Mouse (Mus musculus): ENCODE data around the gene Gm9964. TPM values are rescaled to one million over a fixed set of nuclear protein-coding genes. Genes with fewer than 3 reads are reported as not detected.

Gm9964 gene
- polyA plus RNA-seq, 1 experiment, result not detected

DNA sequence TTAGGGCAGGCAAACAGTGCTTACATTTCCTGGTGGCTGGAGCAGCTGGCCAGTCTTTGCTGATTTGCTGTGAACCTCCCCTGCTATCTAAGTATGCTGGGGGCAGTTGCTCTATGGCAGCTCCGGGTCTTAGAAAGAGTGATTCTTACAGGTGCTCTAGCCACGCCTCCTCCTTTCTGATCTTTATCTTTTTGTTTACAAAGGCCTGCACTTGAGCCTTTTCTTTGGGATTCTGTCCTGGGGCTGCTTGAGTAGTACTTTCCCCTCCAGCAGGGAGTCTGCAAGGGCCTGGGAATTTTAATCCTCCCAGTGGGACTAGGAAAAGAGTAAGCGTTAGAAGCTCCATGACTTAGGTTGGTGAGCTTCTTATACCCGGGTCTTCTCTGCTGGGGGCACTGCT lies 30.4 kb upstream of the Gm9964 start:
- no peak overlapping the region for H3K4me3 ChIP-seq (replicated peaks)
- no peak for TF ChIP-seq TAL1 (IDR thresholded peaks at IDR 0.05; ENCODE audit: low read length)
- no peak for TF ChIP-seq GATA1 (IDR thresholded peaks at IDR 0.05; ENCODE audit: low read length)
- H3K27me3 ChIP-seq (ENCODE audit: control insufficient read depth), result no peaks in the 10 kb centered on the region; the same call in 1 of the 2 replicates
- no peaks in the 10 kb centered on the region for H3K9me3 ChIP-seq (ENCODE audit: control insufficient read depth, low read length)
- H3K36me3 ChIP-seq (ENCODE audit: control insufficient read depth), result no peaks in the 10 kb centered on the region
- H3K4me1 ChIP-seq (ENCODE audit: control insufficient read depth), result no peaks in the 10 kb centered on the region

DNA sequence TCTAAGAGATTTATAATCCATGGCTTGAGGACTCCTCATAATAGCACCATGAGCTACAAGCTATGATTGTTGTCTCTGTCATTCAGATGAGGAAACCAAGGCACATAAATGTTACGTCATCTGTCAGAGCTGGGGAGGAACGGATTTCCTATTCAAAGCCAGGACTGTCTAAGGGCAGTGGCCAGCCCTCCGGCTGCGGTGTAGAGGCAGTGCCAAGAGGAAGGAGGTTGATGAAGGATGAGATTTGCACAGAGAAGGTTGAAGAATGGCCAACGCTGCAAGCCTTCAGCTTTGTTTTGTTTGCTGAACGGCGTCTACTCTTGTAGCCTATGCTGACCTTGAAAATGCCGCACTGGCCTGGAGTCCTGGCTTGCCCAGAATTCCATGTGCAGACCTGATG lies 29.0 kb upstream of the Gm9964 start:
- H3K27me3 ChIP-seq (ENCODE audit: control insufficient read depth), result no peaks in the 10 kb centered on the region
- H3K36me3 ChIP-seq (ENCODE audit: control insufficient read depth), result no peaks in the 10 kb centered on the region
- H3K4me1 ChIP-seq (ENCODE audit: control insufficient read depth), result no peaks in the 10 kb centered on the region
- H3K9me3 ChIP-seq (ENCODE audit: control insufficient read depth, low read length), result no peaks in the 10 kb centered on the region
- TF ChIP-seq TAL1 (IDR thresholded peaks at IDR 0.05; ENCODE audit: low read length), result no peak
- H3K4me3 ChIP-seq (replicated peaks), result no peak overlapping the region

DNA sequence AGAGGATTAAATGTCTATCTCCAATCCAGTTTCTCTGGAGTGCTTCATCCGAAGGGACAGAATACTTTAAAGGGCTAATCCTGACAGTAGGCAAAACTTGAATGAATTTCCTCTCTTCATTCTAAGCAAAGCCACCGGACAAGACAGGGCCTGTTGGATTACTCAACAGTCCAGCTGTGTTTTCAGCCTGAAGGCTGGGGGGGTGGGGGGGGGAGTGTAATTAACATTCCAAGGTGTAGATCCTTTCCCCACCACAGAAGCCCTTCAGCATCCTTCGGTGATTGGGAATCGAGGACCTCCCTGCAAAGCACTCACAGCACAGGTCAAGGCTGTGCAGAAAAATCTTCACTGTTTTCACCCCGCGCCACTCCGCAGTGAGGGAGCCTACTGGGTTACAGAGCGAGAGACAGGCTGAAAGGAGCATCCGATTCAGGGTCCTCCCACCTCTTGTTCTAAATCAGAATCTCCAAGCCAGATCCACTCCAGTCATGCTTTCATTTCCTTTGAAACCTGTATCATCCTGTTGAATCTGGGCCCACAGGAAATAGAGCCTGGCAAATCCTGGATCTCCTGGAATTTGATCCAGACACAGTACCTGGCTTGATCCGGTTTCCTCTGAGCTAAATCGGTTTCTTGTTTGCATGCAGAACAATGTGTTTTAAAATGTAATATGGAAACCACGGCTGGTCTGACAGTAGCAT lies 27.4 kb upstream of the Gm9964 start:
- Histone ChIP-seq H3K36me3 (ENCODE audit: control insufficient read depth) (no peaks in the 10 kb centered on the region), H3K9me3 (ENCODE audit: control insufficient read depth, low read length) (no peaks in the 10 kb centered on the region), H3K4me3 (replicated peaks) (no peak overlapping the region), H3K4me1 (ENCODE audit: control insufficient read depth) (no peaks in the 10 kb centered on the region), H3K27me3 (ENCODE audit: control insufficient read depth) (no peaks in the 10 kb centered on the region)
- TF ChIP-seq GATA1 (IDR thresholded peaks at IDR 0.05; ENCODE audit: low read length) (no peak), TAL1 (IDR thresholded peaks at IDR 0.05; ENCODE audit: low read length) (no peak)

DNA sequence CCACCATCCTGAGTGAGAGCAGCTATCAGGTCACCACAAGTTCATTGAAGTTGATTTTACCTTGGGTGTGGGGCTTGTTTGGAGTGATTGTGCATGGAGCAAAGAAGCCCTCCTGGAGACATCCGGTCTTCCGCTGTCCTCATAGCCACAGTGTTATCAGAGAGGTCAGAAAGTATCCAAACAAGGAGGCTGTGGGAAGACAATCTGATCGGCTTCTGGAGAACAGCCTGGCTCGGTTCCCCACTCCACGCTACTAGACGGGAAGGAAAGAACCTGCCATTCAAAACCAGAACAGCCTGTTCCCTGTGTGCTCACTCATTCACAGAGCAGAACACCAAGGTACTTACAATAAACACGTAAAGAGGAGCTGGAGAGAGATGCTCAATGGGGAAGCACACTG lies 23.1 kb upstream of the Gm9964 start:
- TF ChIP-seq TAL1 (IDR thresholded peaks at IDR 0.05; ENCODE audit: low read length), result no peak
- TF ChIP-seq GATA1 (IDR thresholded peaks at IDR 0.05; ENCODE audit: low read length), result no peak
- no peaks in the 10 kb centered on the region for H3K27me3 ChIP-seq (ENCODE audit: control insufficient read depth)
- H3K9me3 ChIP-seq (ENCODE audit: control insufficient read depth, low read length), result no peaks in the 10 kb centered on the region
- H3K36me3 ChIP-seq (ENCODE audit: control insufficient read depth), result no peaks in the 10 kb centered on the region
- no peak overlapping the region for H3K4me3 ChIP-seq (replicated peaks)
- H3K4me1 ChIP-seq (ENCODE audit: control insufficient read depth), result no peaks in the 10 kb centered on the region

DNA sequence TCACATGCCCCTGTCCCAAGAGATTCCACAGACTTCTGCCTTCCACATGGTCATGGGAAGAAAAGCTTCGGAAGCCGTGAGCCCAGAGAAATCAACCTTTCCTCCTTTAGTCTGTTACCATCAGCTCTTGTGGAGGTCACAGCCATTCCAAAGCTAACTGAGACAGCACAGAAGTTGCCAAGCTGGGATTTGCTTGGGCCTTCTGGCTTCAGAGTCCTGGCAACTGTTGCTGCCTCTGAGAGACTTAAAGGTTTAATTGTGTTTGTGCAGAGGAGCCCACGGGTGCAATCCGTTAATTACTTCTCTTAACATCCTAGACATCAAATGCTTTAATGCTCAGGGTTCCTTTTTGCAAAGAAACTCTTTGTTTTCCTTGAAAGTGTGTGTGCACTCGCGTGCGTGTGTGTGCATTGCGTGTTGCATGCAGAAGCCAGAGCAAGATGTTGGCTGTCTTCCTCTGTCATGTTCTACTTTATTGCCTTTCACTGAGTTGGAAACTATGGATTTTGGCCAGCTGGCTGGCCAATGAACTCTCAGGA lies 20.2 kb upstream of the Gm9964 start:
- Histone ChIP-seq H3K4me1 (ENCODE audit: control insufficient read depth) (no peaks in the 10 kb centered on the region), H3K4me3 (replicated peaks) (no peak overlapping the region), H3K9me3 (ENCODE audit: control insufficient read depth, low read length) (no peaks in the 10 kb centered on the region), H3K36me3 (ENCODE audit: control insufficient read depth) (no peaks in the 10 kb centered on the region), H3K27me3 (ENCODE audit: control insufficient read depth) (no peaks in the 10 kb centered on the region)
- TF ChIP-seq GATA1 (IDR thresholded peaks at IDR 0.05; ENCODE audit: low read length), result no peak
- TF ChIP-seq TAL1 (IDR thresholded peaks at IDR 0.05; ENCODE audit: low read length), result no peak

DNA sequence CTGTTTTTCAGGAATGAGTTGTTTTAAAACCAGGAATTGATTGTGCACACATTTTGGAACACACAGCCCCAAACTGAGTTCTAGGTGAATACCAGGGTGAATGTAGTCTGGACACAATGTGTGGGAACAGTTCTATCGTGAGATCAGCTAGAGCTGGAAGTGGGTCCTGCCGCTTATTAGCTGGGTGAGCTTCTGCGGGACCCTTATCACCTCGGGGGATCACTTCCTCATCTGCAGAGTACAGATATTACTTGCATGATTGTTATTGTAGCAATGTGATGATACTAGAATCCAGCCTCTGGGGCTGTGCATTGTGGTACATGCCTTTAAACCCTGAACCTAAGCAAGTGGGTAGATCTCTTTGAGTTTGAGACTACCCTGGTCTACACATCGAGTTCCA lies 13.8 kb upstream of the Gm9964 start:
- TF ChIP-seq TAL1 (IDR thresholded peaks at IDR 0.05; ENCODE audit: low read length) (no peak), GATA1 (IDR thresholded peaks at IDR 0.05; ENCODE audit: low read length) (no peak)
- peaks cover 11% of the 10 kb centered on the region for H3K27me3 ChIP-seq (ENCODE audit: control insufficient read depth)
- H3K9me3 ChIP-seq (ENCODE audit: control insufficient read depth, low read length), result no peaks in the 10 kb centered on the region
- no peaks in the 10 kb centered on the region for H3K36me3 ChIP-seq (ENCODE audit: control insufficient read depth)
- no peak overlapping the region for H3K4me3 ChIP-seq (replicated peaks)
- H3K4me1 ChIP-seq (ENCODE audit: control insufficient read depth), result no peaks in the 10 kb centered on the region; the same call in 1 of the 2 replicates

DNA sequence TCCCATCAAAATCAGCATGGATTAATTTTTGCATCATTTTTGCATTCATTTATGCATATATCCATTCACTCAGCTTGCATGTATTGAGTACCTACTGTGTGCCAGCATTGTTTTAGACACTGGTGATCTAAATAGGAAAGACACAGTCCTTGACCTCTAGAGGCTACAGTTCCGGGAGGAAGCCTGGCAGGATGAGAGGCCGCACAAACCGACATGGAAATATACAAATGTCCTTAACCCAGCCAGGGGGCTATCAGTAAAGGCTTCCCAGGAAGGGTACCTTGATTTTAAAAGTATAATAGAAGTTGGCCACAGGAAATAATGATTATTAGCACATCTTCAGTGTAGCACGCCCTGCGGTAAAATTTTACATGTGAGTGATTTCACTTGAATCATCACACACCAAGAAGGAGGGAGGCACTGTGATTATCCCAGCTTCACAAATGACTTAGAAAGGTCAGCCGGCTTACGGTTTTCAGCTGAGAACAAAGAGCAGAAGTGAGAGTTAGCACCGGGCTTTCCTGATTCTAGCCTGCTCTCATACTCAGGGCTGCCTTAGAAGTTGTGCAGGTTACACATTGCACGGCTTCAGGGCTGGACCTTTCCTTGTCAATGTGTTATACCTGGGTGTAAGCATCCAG lies 11.0 kb upstream of the Gm9964 start:
- peaks cover 11% of the 10 kb centered on the region for H3K27me3 ChIP-seq (ENCODE audit: control insufficient read depth)
- no peaks in the 10 kb centered on the region for H3K36me3 ChIP-seq (ENCODE audit: control insufficient read depth)
- no peak overlapping the region for H3K4me3 ChIP-seq (replicated peaks)
- H3K4me1 ChIP-seq (ENCODE audit: control insufficient read depth), result no peaks in the 10 kb centered on the region; the same call in 1 of the 2 replicates
- H3K9me3 ChIP-seq (ENCODE audit: control insufficient read depth, low read length), result no peaks in the 10 kb centered on the region
- no peak for TF ChIP-seq GATA1 (IDR thresholded peaks at IDR 0.05; ENCODE audit: low read length)
- no peak for TF ChIP-seq TAL1 (IDR thresholded peaks at IDR 0.05; ENCODE audit: low read length)

DNA sequence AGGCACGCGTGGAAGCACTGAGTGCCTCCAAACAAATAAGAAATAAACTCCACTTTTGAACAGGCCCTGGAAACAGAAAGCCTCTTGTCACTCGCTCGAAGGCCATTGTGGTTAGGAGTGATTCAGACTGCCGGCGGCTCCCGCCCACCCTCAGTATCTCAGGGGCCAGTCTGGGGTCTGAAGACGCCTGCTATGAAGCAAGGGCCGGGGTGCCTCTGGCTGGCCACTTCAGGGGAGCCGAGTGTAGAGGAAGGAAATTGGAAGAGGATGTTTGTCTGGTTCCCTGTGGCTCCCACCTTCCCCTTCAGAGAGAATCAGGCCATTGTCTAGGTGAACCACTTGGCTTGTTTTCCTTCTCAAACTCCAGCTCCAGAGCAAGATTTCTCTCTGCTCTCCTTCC lies 10.3 kb upstream of the Gm9964 start:
- H3K4me3 ChIP-seq (replicated peaks), result no peak overlapping the region
- TF ChIP-seq GATA1 (IDR thresholded peaks at IDR 0.05; ENCODE audit: low read length) (no peak), TAL1 (IDR thresholded peaks at IDR 0.05; ENCODE audit: low read length) (no peak)
- H3K4me1 ChIP-seq (ENCODE audit: control insufficient read depth), result no peaks in the 10 kb centered on the region; the same call in 1 of the 2 replicates
- no peaks in the 10 kb centered on the region for H3K36me3 ChIP-seq (ENCODE audit: control insufficient read depth)
- H3K9me3 ChIP-seq (ENCODE audit: control insufficient read depth, low read length), result no peaks in the 10 kb centered on the region
- H3K27me3 ChIP-seq (ENCODE audit: control insufficient read depth), result peaks cover 11% of the 10 kb centered on the region

DNA sequence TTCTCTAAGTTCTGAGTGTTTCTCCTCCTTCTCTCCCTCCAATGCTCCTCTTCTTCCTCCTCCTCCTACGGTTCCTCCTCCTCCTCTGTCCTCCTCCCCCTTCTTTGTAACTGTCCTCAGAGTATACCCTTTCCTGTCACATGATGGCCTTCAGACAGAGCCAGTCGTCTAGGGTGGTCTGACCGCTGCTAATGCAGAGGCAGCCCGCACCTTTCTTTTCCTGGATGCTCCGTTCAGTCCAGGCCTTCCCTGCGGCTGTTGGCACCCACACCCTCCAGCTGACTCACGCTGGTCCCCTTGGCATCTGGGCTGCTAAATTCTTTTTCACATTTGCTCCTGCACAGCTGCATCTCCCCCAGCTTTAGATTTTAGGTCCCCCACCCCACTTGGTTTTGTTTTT lies 9.8 kb upstream of the Gm9964 start:
- Histone ChIP-seq H3K4me1 (ENCODE audit: control insufficient read depth) (no peaks in the 10 kb centered on the region; the same call in 1 of the 2 replicates), H3K9me3 (ENCODE audit: control insufficient read depth, low read length) (no peaks in the 10 kb centered on the region), H3K4me3 (replicated peaks) (no peak overlapping the region), H3K36me3 (ENCODE audit: control insufficient read depth) (no peaks in the 10 kb centered on the region), H3K27me3 (ENCODE audit: control insufficient read depth) (peaks cover 11% of the 10 kb centered on the region)
- TF ChIP-seq GATA1 (IDR thresholded peaks at IDR 0.05; ENCODE audit: low read length) (no peak), TAL1 (IDR thresholded peaks at IDR 0.05; ENCODE audit: low read length) (no peak)
